Mouse (Mus musculus) adrenal gland, adult 18-20 months (tissue): ENCODE data around the gene Snap25. TPM values are rescaled to one million over a fixed set of nuclear protein-coding genes. Genes with fewer than 3 reads are reported as not detected.

ENCODE experiments used
- DNase-seq, 2 experiments: peaks; one replicate each; pipeline ENCODE4 v3.0.0; 2021 to 2022; ENCODE audit warnings: low spot score in 2 of 2
- total RNA-seq, 2 experiments: library from RNA; stranded (reverse); gene quantifications; 1 replicate in 1 of 2; 2 replicates in 1 of 2; pipeline ENCODE4 v1.2.3; 2021

The Snap25 gene
- total RNA-seq, 2 experiments from 2014 or later, result 34.0 to 56.6 TPM

GRCm38 (mm10) chr2:136803142-136803541 is 89.9 kb downstream of the Snap25 start:
- DNase-seq, result no peak

GRCm38 (mm10) chr2:136807992-136808726 is 94.9 kb downstream of the Snap25 start:
- no peak for DNase-seq

- no peak for DNase-seq
Observed at GRCm38 (mm10) chr2:136811331-136811730, 98.1 kb downstream of the Snap25 start.

GRCm38 (mm10) chr2:136816717-136817400 is 103.6 kb downstream of the Snap25 start:
- no peak for DNase-seq

GRCm38 (mm10) chr2:136823751-136824716 is 110.8 kb downstream of the Snap25 start:
- DNase-seq, result no peak

GRCm38 (mm10) chr2:136827612-136828011 is 114.4 kb downstream of the Snap25 start:
- DNase-seq, result no peak

Other genes with a start within 250 kb of the Snap25 start
- 10 to 100 TPM in 1 of 2 experiments, 1 to 10 TPM in 1; 9.1 to 37.7 TPM for gene Ankef1, start 211.5 kb upstream of the Snap25 start, total RNA-seq
- gene AL731706.2, start 172.2 kb downstream of the Snap25 start, total RNA-seq, result 10 to 100 TPM in 1 of 2 experiments, 1 to 10 TPM in 1; 9.8 to 12.9 TPM
- gene Slx4ip, start 177.8 kb downstream of the Snap25 start, total RNA-seq, result 1 to 10 TPM; 4.1 to 5.6 TPM
- gene AL731706.1, start 177.9 kb downstream of the Snap25 start, total RNA-seq, result 10 to 100 TPM; 20.9 to 26.7 TPM
- 10 to 100 TPM; 15.9 to 18.6 TPM for gene Mkks, start 177.9 kb downstream of the Snap25 start, total RNA-seq